Mouse (Mus musculus) liver, embryonic 12.5 days (tissue): ENCODE measurements around the gene Prss50. TPM values are rescaled to one million over a fixed set of nuclear protein-coding genes. Genes with fewer than 3 reads are reported as not detected.

Source experiments
- ATAC-seq: fragments of 200-750 bp; cut with Nextera tagmentation; 2 replicates; pipeline ENCODE4 v1.8.0; 2017; ENCODE audit warnings: moderate number of reproducible peaks, mild to moderate bottlenecking, moderate library complexity
- H3K27ac ChIP-seq: fragments of 300-500 bp; sonication (generic); 2 replicates; pipeline ENCODE4 v1.5.1; 2016; ENCODE audit warnings: mild to moderate bottlenecking
- H3K27me3 ChIP-seq: fragments of 300-500 bp; sonication (generic); replicated peaks from 2 replicates; pipeline ENCODE4 v1.6.1; 2016; ENCODE audit warnings: mild to moderate bottlenecking, moderate library complexity
- H3K36me3 ChIP-seq: fragments of 300-500 bp; sonication (generic); 2 replicates; pipeline ENCODE4 v1.6.1; 2016; ENCODE audit warnings: mild to moderate bottlenecking, moderate library complexity
- H3K4me1 ChIP-seq: fragments of 300-500 bp; sonication (generic); 2 replicates; pipeline ENCODE4 v1.6.1; 2016
- H3K4me2 ChIP-seq: fragments of 300-500 bp; sonication (generic); 2 replicates; pipeline ENCODE4 v1.6.1; 2016; ENCODE audit warnings: mild to moderate bottlenecking, moderate library complexity
- H3K4me3 ChIP-seq: fragments of 300-500 bp; sonication (generic); 2 replicates; pipeline ENCODE4 v1.5.1; 2016; ENCODE audit warnings: mild to moderate bottlenecking, moderate library complexity
- H3K9ac ChIP-seq: fragments of 300-500 bp; sonication (generic); 2 replicates; pipeline ENCODE4 v1.6.1; 2016; ENCODE audit warnings: mild to moderate bottlenecking, moderate library complexity
- H3K9me3 ChIP-seq: fragments of 300-500 bp; sonication (generic); replicated peaks from 2 replicates; pipeline ENCODE4 v1.6.1; 2016; ENCODE audit warnings: mild to moderate bottlenecking, moderate library complexity
- WGBS: fragments of 180-500 bp; shearing (Covaris S2); methylation state at CpG from one replicate; pipeline ENCODE4 v1.1.7; 2016; ENCODE audit not compliant: insufficient replicate concordance; 5-methylcytosine and 5-hydroxymethylcytosine counted together
- polyA plus RNA-seq: library from polyadenylated mRNA; unstranded; fragments of >200 nt; fragmentation: Nextera tagmentation; extraction: Ambion mirVana; gene quantifications from 2 replicates; pipeline ENCODE4 v1.2.1, GENCODE M21; 2016

Gene Prss50
- polyA plus RNA-seq, 1 experiment from 2014 or later, result 27.5 TPM

- H3K4me1 ChIP-seq, result peaks cover 28% of the 10 kb centered on the region
- ATAC-seq, result no peak
- no peak overlapping the region for H3K27ac ChIP-seq
- H3K36me3 ChIP-seq, result peaks cover 3% of the 10 kb centered on the region; the same call in 1 of the 2 replicates
- H3K4me2 ChIP-seq, result no peak overlapping the region
- 44% methylated on average over 12 of the region's 12 CpGs for WGBS
- H3K27me3 ChIP-seq, result 0 out of 2 replicates have a peak, but pooled peaks cover under 1% of the 10 kb centered on the region
- H3K9me3 ChIP-seq, result no peaks in the 10 kb centered on the region
- no peak overlapping the region for H3K9ac ChIP-seq
- H3K4me3 ChIP-seq, result no peak overlapping the region
These were observed 33.5 kb downstream of the Prss50 start for GRCm38 (mm10) chr9:110891077-110891828.

GRCm38 (mm10) chr9:110892552-110892951, 34.8 kb downstream of the Prss50 start:
- Histone ChIP-seq H3K4me3 (no peak overlapping the region), H3K9ac (no peak overlapping the region), H3K27ac (no peak overlapping the region), H3K4me2 (no peak overlapping the region), H3K4me1 (peaks cover 33% of the 10 kb centered on the region), H3K27me3 (0 out of 2 replicates have a peak, but pooled peaks cover 5% of the 10 kb centered on the region), H3K36me3 (peaks cover 3% of the 10 kb centered on the region; the same call in 1 of the 2 replicates), H3K9me3 (no peaks in the 10 kb centered on the region)
- no peak for ATAC-seq
- 65% methylated on average over 3 of the region's 3 CpGs for WGBS

GRCm38 (mm10) chr9:110893429-110893828, 35.7 kb downstream of the Prss50 start:
- whole genome bisulfite sequencing, result 38% methylated on average over 10 of the region's 10 CpGs
- Histone ChIP-seq H3K27me3 (0 out of 2 replicates have a peak, but pooled peaks cover 5% of the 10 kb centered on the region), H3K4me2 (no peak overlapping the region)

GRCm38 (mm10) chr9:110895507-110895906, 37.7 kb downstream of the Prss50 start:
- H3K4me2 ChIP-seq, result no peak overlapping the region
- no peak overlapping the region for H3K4me3 ChIP-seq
- no peak overlapping the region for H3K9ac ChIP-seq
- H3K4me1 ChIP-seq, result peaks cover 18% of the 10 kb centered on the region; the same call in 1 of the 2 replicates
- no peak for ATAC-seq
- WGBS, result 40% methylated on average over 5 of the region's 5 CpGs
- H3K9me3 ChIP-seq, result no peaks in the 10 kb centered on the region
- H3K27me3 ChIP-seq, result 0 out of 2 replicates have a peak, but pooled peaks cover 5% of the 10 kb centered on the region
- H3K36me3 ChIP-seq, result peaks cover 3% of the 10 kb centered on the region; the same call in 1 of the 2 replicates
- H3K27ac ChIP-seq, result no peak overlapping the region

More at GRCm38 (mm10) chr9:110893429-110893828, 35.7 kb downstream of the Prss50 start:
- Histone ChIP-seq H3K27ac (no peak overlapping the region), H3K36me3 (peaks cover 3% of the 10 kb centered on the region; the same call in 1 of the 2 replicates), H3K9me3 (no peaks in the 10 kb centered on the region), H3K4me3 (no peak overlapping the region), H3K9ac (no peak overlapping the region), H3K4me1 (peaks cover 33% of the 10 kb centered on the region)
- no peak for ATAC-seq

GRCm38 (mm10) chr9:110895994-110896393, 38.2 kb downstream of the Prss50 start:
- no peak for ATAC-seq
- Histone ChIP-seq H3K4me1 (peaks cover 14% of the 10 kb centered on the region; the same call in 1 of the 2 replicates), H3K27me3 (0 out of 2 replicates have a peak, but pooled peaks cover 5% of the 10 kb centered on the region), H3K4me2 (peak overlapping the region; percentile 23; the same call in 1 of the 2 replicates), H3K4me3 (no peak overlapping the region), H3K36me3 (peaks cover 3% of the 10 kb centered on the region; the same call in 1 of the 2 replicates), H3K9ac (no peak overlapping the region), H3K27ac (no peak overlapping the region), H3K9me3 (no peaks in the 10 kb centered on the region)
- 34% methylated on average over 7 of the region's 7 CpGs for WGBS

- H3K4me3 ChIP-seq, result no peak overlapping the region
- 0 out of 2 replicates have a peak, but pooled peaks have one; percentile 41 for ATAC-seq
- H3K9ac ChIP-seq, result no peak overlapping the region
- 0 out of 2 replicates have a peak, but pooled peaks cover 5% of the 10 kb centered on the region for H3K27me3 ChIP-seq
- H3K36me3 ChIP-seq, result peaks cover 3% of the 10 kb centered on the region; the same call in 1 of the 2 replicates
- 2% methylated on average over 6 of the region's 6 CpGs for WGBS
- H3K4me2 ChIP-seq, result peak overlapping the region; percentile 23; the same call in 1 of the 2 replicates
- H3K9me3 ChIP-seq, result no peaks in the 10 kb centered on the region
- peaks cover 14% of the 10 kb centered on the region; the same call in 1 of the 2 replicates for H3K4me1 ChIP-seq
- no peak overlapping the region for H3K27ac ChIP-seq
These were observed 38.8 kb downstream of the Prss50 start for GRCm38 (mm10) chr9:110896595-110896994.

DNA sequence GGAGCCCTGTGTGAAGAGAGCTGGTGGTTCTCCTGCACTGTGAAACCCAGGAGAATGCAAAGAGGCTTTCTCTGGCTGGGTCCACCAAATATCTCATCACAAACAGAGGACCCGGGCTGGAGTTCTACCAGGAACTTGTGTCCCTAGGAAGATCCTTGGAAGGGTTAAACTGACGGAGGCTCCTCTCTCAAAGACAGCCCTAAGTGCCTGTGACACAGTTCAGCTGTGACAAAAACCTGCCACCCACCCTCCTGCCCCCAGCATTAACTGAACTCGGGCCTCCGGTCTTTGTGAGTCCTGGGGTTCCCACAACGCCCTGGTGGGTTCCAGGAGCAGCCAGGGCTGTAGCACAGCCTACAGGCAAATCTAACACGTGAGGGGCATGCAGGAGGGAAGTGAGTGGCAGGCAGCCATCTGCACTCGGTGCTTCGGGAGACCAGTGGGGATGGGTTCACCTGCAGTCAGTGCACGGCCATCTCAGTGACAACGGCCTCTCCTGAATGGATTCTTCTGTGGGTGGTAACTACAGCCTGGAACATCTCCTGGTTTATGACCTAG, 41.8 kb downstream of the Prss50 start:
- no peaks in the 10 kb centered on the region for H3K9me3 ChIP-seq
- peaks cover 14% of the 10 kb centered on the region; the same call in 1 of the 2 replicates for H3K4me1 ChIP-seq
- no peak overlapping the region for H3K4me3 ChIP-seq
- WGBS, result 60% methylated on average over 10 of the region's 10 CpGs
- no peak overlapping the region for H3K27ac ChIP-seq
- no peak overlapping the region for H3K4me2 ChIP-seq
- H3K9ac ChIP-seq, result no peak overlapping the region
- 0 out of 2 replicates have a peak, but pooled peaks cover 5% of the 10 kb centered on the region for H3K27me3 ChIP-seq
- ATAC-seq, result no peak
- no peaks in the 10 kb centered on the region; the same call in 1 of the 2 replicates for H3K36me3 ChIP-seq

DNA sequence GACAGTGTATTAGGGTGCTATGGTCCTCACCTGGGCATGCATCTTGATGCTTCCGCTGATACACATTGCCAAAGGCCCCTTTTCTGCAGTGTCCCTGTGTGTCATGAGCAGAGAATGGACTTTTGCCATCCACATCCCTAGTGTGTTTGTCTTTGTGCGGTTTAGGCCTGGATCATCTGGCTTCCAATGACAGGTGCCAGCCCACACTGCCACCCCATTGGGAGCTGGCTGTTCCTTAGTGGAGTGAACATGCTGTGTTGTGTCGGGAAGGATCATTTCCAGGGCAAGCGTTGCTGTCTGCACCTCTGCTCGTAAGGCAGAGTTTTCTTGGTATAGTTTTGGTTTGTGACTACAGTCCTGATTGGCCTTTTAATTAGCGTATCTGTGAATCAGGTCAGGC, 43.4 kb downstream of the Prss50 start:
- Histone ChIP-seq H3K36me3 (no peaks in the 10 kb centered on the region), H3K27me3 (0 out of 2 replicates have a peak, but pooled peaks cover 4% of the 10 kb centered on the region), H3K4me1 (peaks cover 9% of the 10 kb centered on the region; the same call in 1 of the 2 replicates), H3K4me2 (no peak overlapping the region), H3K4me3 (no peak overlapping the region), H3K27ac (no peak overlapping the region), H3K9ac (no peak overlapping the region), H3K9me3 (no peaks in the 10 kb centered on the region)
- 74% methylated on average over 6 of the region's 6 CpGs for WGBS
- ATAC-seq, result no peak

DNA sequence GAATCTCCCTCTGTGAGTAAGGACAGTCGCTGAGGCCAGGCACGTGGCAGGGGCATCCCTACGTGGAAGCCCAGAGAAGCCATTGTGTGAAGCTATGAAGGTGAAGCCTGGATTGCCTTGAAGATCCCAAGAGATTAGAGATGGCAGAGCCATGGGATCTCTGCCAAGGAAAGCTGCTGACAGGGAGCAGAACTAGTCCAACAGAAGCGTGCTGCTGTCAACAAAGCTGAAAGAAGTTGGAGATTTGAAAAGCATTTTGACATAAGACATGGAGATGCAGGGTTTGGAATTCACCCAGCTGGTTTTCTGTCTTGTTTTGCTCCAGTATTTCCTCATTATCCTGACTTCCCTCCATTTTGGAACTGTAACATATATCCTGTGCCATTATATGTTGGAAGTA, 44.5 kb downstream of the Prss50 start:
- H3K27me3 ChIP-seq, result no peaks in the 10 kb centered on the region
- H3K4me3 ChIP-seq, result no peak overlapping the region
- H3K9me3 ChIP-seq, result no peaks in the 10 kb centered on the region
- H3K9ac ChIP-seq, result no peak overlapping the region
- no peak overlapping the region for H3K27ac ChIP-seq
- no peaks in the 10 kb centered on the region for H3K36me3 ChIP-seq
- H3K4me2 ChIP-seq, result no peak overlapping the region
- 67% methylated on average over 4 of the region's 4 CpGs for WGBS
- ATAC-seq, result no peak
- 0 out of 2 replicates have a peak, but pooled peaks cover 3% of the 10 kb centered on the region for H3K4me1 ChIP-seq

DNA sequence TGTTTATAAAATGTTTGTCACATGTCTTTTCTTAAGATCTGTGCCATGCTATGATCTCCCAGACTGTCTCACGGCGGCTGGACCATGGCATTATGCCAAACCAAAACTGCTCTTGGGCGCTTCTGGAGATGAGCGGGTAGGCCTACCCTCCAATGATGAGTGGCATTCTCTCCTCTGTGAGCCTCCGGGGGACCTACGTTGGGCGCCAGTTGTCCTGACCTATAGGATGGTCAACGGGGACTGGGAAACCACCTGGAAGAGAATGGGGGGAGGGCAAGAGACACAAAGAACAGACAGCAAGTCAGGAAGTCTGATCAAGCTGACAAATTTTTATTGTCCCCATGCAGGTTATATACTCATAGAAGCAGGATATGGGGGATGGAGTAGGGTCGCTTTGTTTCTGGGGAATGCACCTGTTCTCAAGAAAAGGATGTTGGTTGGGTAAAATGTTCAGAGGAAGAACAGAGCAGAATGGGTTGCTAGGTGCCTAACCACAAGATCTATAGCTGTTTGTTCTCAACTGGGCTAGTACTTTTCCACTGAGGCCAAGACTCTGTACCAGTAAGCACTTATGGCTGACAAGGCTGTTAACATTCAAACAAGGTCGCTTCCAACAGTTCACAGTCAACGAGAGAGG, 49.6 kb downstream of the Prss50 start:
- 75% methylated on average over 11 of the region's 11 CpGs for WGBS

GRCm38 (mm10) chr9:110907838-110908630, 50.3 kb downstream of the Prss50 start:
- no peak overlapping the region for H3K4me3 ChIP-seq
- no peak overlapping the region for H3K27ac ChIP-seq
- H3K4me1 ChIP-seq, result no peaks in the 10 kb centered on the region
- no peak for ATAC-seq
- no peaks in the 10 kb centered on the region for H3K36me3 ChIP-seq
- H3K9me3 ChIP-seq, result no peaks in the 10 kb centered on the region
- 53% methylated on average over 4 of the region's 4 CpGs for WGBS
- no peak overlapping the region for H3K9ac ChIP-seq
- H3K27me3 ChIP-seq, result 0 out of 2 replicates have a peak, but pooled peaks cover 4% of the 10 kb centered on the region
- no peak overlapping the region for H3K4me2 ChIP-seq

More for the DNA sequence above, 49.6 kb downstream of the Prss50 start:
- no peak overlapping the region for H3K4me3 ChIP-seq
- ATAC-seq, result no peak
- 0 out of 2 replicates have a peak, but pooled peaks cover 4% of the 10 kb centered on the region for H3K27me3 ChIP-seq
- no peaks in the 10 kb centered on the region for H3K36me3 ChIP-seq
- H3K9me3 ChIP-seq, result no peaks in the 10 kb centered on the region
- no peak overlapping the region for H3K27ac ChIP-seq
- no peaks in the 10 kb centered on the region for H3K4me1 ChIP-seq
- H3K9ac ChIP-seq, result no peak overlapping the region
- no peak overlapping the region for H3K4me2 ChIP-seq
